Mouse (Mus musculus) kidney, adult 2 months (tissue): ENCODE results near the gene Mettl7a2. TPM values are rescaled to one million over a fixed set of nuclear protein-coding genes. Genes with fewer than 3 reads are reported as not detected.

Experiments
- DNase-seq: peaks from one replicate; pipeline ENCODE4 v3.0.0; 2021
- H3K27ac ChIP-seq: fragments of 200-500 bp; 2 replicates; pipeline ENCODE4 v1.5.1; 2012; ENCODE audit warnings: low read depth, low read length, control low read depth, inconsistent platforms; ENCODE audit not compliant: insufficient read depth
- H3K27me3 ChIP-seq: fragments of 200-500 bp; replicated peaks from 2 replicates; pipeline ENCODE4 v1.6.1; 2012; ENCODE audit warnings: mild to moderate bottlenecking, moderate library complexity, low read length, inconsistent platforms; ENCODE audit not compliant: control insufficient read depth, insufficient read depth
- H3K36me3 ChIP-seq: fragments of 200-500 bp; 2 replicates; pipeline ENCODE4 v1.6.1; 2012; ENCODE audit warnings: mild to moderate bottlenecking, moderate library complexity, low read length, inconsistent platforms; ENCODE audit not compliant: control insufficient read depth, insufficient read depth
- H3K4me1 ChIP-seq: fragments of 200-500 bp; 2 replicates; pipeline ENCODE4 v1.6.1; 2011; ENCODE audit warnings: low read length; ENCODE audit not compliant: control insufficient read depth, insufficient read depth
- H3K4me3 ChIP-seq: fragments of 200-500 bp; 2 replicates; pipeline ENCODE4 v1.5.1; 2011; ENCODE audit warnings: mild to moderate bottlenecking, low read depth, low read length, control low read depth; ENCODE audit not compliant: insufficient read depth
- CTCF ChIP-seq: fragments of 200-500 bp; conservative IDR thresholded peaks from 2 replicates; pipeline ENCODE4 v1.5.1; 2011; ENCODE audit warnings: low read depth, mild to moderate bottlenecking, control low read depth, low read length, moderate library complexity, mixed read lengths; ENCODE audit not compliant: insufficient read depth, insufficient read length
- POLR2A ChIP-seq: fragments of 200-500 bp; IDR thresholded peaks from one replicate; pipeline ENCODE4 v1.6.1; 2011; ENCODE audit warnings: low read depth, low read length, control low read depth
- WGBS: fragments of 180-500 bp; shearing (Covaris S2); methylation state at CpG from one replicate; pipeline ENCODE4 v1.1.7; 2018; 5-methylcytosine and 5-hydroxymethylcytosine counted together
- polyA plus RNA-seq: library from polyadenylated mRNA; depleted of rRNA; stranded (reverse); fragments of >200 nt; gene quantifications from 2 replicates; pipeline ENCODE4 v1.2.3, GENCODE M21; 2012; rRNA removed

Gene Mettl7a2
- polyA plus RNA-seq, 1 experiment, result 74.0 TPM

- WGBS, result 70% methylated on average over 4 of the region's 4 CpGs
- H3K4me1 ChIP-seq, result peaks cover 29% of the 10 kb centered on the region
- H3K4me3 ChIP-seq, result peak overlapping the region; percentile 11; the same call in 1 of the 2 replicates
- no peak for TF ChIP-seq CTCF
- TF ChIP-seq POLR2A, result no peak
- H3K27ac ChIP-seq, result peak overlapping the region; percentile 8
- H3K36me3 ChIP-seq, result no peaks in the 10 kb centered on the region; the same call in 1 of the 2 replicates
- peak; percentile 81 for DNase-seq
- H3K27me3 ChIP-seq, result no peaks in the 10 kb centered on the region
Observed at GRCm38 (mm10) chr15:100401811-100402210, 48.8 kb downstream of the Mettl7a2 start.

GRCm38 (mm10) chr15:100402347-100402746 lies 49.3 kb downstream of the Mettl7a2 start:
- WGBS, result 66% methylated on average over 14 of the region's 14 CpGs

GRCm38 (mm10) chr15:100402798-100403197 lies 49.8 kb downstream of the Mettl7a2 start:
- H3K36me3 ChIP-seq, result no peaks in the 10 kb centered on the region; the same call in 1 of the 2 replicates
- H3K4me1 ChIP-seq, result peaks cover 29% of the 10 kb centered on the region
- H3K4me3 ChIP-seq, result peak overlapping the region; percentile 19
- peak overlapping the region; percentile 72 for H3K27ac ChIP-seq
- no peak for DNase-seq
- 58% methylated on average over 4 of the region's 4 CpGs for WGBS
- TF ChIP-seq CTCF (no peak), POLR2A (no peak)
- H3K27me3 ChIP-seq, result no peaks in the 10 kb centered on the region

More at GRCm38 (mm10) chr15:100402347-100402746, 49.3 kb downstream of the Mettl7a2 start:
- H3K4me1 ChIP-seq, result peaks cover 29% of the 10 kb centered on the region
- DNase-seq, result no peak
- TF ChIP-seq CTCF, result no peak
- TF ChIP-seq POLR2A, result no peak
- H3K4me3 ChIP-seq, result peak overlapping the region; percentile 19
- no peaks in the 10 kb centered on the region for H3K27me3 ChIP-seq
- peak overlapping the region; percentile 72 for H3K27ac ChIP-seq
- H3K36me3 ChIP-seq, result no peaks in the 10 kb centered on the region; the same call in 1 of the 2 replicates

GRCm38 (mm10) chr15:100403318-100404000 lies 50.5 kb downstream of the Mettl7a2 start:
- Histone ChIP-seq H3K36me3 (no peaks in the 10 kb centered on the region; the same call in 1 of the 2 replicates), H3K27me3 (no peaks in the 10 kb centered on the region), H3K4me1 (peaks cover 29% of the 10 kb centered on the region), H3K27ac (peak overlapping the region; percentile 72), H3K4me3 (peak overlapping the region; percentile 19; the same call in 1 of the 2 replicates)
- peak; percentile 93 for DNase-seq
- WGBS, result 60% methylated on average over 16 of the region's 16 CpGs
- TF ChIP-seq CTCF (no peak), POLR2A (no peak)

GRCm38 (mm10) chr15:100406088-100406487 lies 53.1 kb downstream of the Mettl7a2 start:
- H3K4me1 ChIP-seq, result peaks cover 31% of the 10 kb centered on the region

GRCm38 (mm10) chr15:100410918-100411672 lies 58.1 kb downstream of the Mettl7a2 start:
- no peak for TF ChIP-seq CTCF
- TF ChIP-seq POLR2A, result no peak
- Histone ChIP-seq H3K4me1 (peaks cover 48% of the 10 kb centered on the region), H3K36me3 (no peaks in the 10 kb centered on the region; the same call in 1 of the 2 replicates), H3K27me3 (no peaks in the 10 kb centered on the region), H3K27ac (peak overlapping the region; percentile 87), H3K4me3 (no peak overlapping the region)
- 27% methylated on average over 14 of the region's 14 CpGs for WGBS
- peak; percentile 95 for DNase-seq

More at GRCm38 (mm10) chr15:100406088-100406487, 53.1 kb downstream of the Mettl7a2 start:
- H3K27me3 ChIP-seq, result no peaks in the 10 kb centered on the region
- H3K36me3 ChIP-seq, result no peaks in the 10 kb centered on the region; the same call in 1 of the 2 replicates
- WGBS, result 28% methylated on average over 5 of the region's 5 CpGs
- H3K4me3 ChIP-seq, result no peak overlapping the region
- no peak overlapping the region for H3K27ac ChIP-seq
- no peak for TF ChIP-seq POLR2A
- TF ChIP-seq CTCF, result no peak
- peak; percentile 55 for DNase-seq

Other genes with a start within 250 kb of the Mettl7a2 start
- gene Atf1, start 125.4 kb upstream of the Mettl7a2 start, polyA plus RNA-seq, result 38.6 and 43.7 TPM in 2 replicates
- gene Tmprss12, start 72.4 kb upstream of the Mettl7a2 start, polyA plus RNA-seq, result 0.14 TPM in 1 of 2 replicates, not detected in the other
- gene Mettl7a1, start 49.1 kb upstream of the Mettl7a2 start, polyA plus RNA-seq, result 370 and 430 TPM in 2 replicates
- 0.11 and 0.15 TPM in 2 replicates for gene Mettl7a3, start 18.3 kb upstream of the Mettl7a2 start, polyA plus RNA-seq
- 16.5 and 16.6 TPM in 2 replicates for gene Methig1, start 51 bp upstream of the Mettl7a2 start, polyA plus RNA-seq
- 0.97 and 2.0 TPM in 2 replicates for gene Higd1c, start 11.3 kb downstream of the Mettl7a2 start, polyA plus RNA-seq
- 1.2 TPM in 2 replicates for gene Gm5475, start 68.9 kb downstream of the Mettl7a2 start, polyA plus RNA-seq
- 97.1 and 109 TPM in 2 replicates for gene Slc11a2, start 71.9 kb downstream of the Mettl7a2 start, polyA plus RNA-seq
- gene Letmd1, start 115.8 kb downstream of the Mettl7a2 start, polyA plus RNA-seq, result 79.0 and 79.8 TPM in 2 replicates
- gene Csrnp2, start 142.3 kb downstream of the Mettl7a2 start, polyA plus RNA-seq, result 2.6 and 2.7 TPM in 2 replicates
- gene Tfcp2, start 198.8 kb downstream of the Mettl7a2 start, polyA plus RNA-seq, result 18.7 and 20.6 TPM in 2 replicates
- 28.5 and 30.4 TPM in 2 replicates for gene Pou6f1, start 246.8 kb downstream of the Mettl7a2 start, polyA plus RNA-seq